Mouse (Mus musculus): ENCODE measurements around the gene Fam180a.

Gene Fam180a

GRCm38 (mm10) chr6:35309406-35309805, 16.5 kb downstream of the Fam180a start:
- DNase-seq (ENCODE audit: low spot score), result no peak

GRCm38 (mm10) chr6:35308037-35308436, 17.9 kb downstream of the Fam180a start, which contains the start of gene Slc13a4:
Slc13a4 (minus strand) TSS chr6:35308131.
- no peak for DNase-seq (ENCODE audit: low spot score)

- DNase-seq (ENCODE audit: low spot score), result no peak
Measured at GRCm38 (mm10) chr6:35307136-35307535, 18.8 kb downstream of the Fam180a start.

- DNase-seq (ENCODE audit: low spot score), result no peak
Measured at GRCm38 (mm10) chr6:35303355-35303900, 22.5 kb downstream of the Fam180a start.

DNA sequence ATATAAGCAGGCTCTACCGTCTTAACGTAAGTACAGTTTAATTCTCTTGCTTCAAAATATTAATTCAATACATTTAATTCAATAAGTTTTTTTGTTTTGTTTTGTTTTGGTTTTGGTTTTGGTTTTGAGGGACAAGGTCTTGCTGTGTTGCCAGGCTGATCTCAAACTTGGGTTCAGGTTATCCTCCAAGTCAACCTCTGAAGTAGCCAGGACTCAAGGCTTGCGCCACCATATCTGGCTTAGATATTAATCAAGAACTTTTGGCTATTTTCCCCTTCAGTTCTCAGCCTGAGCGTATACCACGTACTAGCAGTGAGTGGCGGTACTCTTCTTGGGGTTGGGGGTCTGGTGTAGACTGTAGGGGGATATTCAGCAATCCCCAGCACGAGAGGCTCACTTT, 23.4 kb downstream of the Fam180a start:
- DNase-seq (ENCODE audit: low spot score), result no peak

GRCm38 (mm10) chr6:35298323-35298722, 27.6 kb downstream of the Fam180a start:
- DNase-seq (ENCODE audit: low spot score), result no peak

- no peak for DNase-seq (ENCODE audit: low spot score)
Measured at GRCm38 (mm10) chr6:35297516-35298227, 28.3 kb downstream of the Fam180a start.

DNA sequence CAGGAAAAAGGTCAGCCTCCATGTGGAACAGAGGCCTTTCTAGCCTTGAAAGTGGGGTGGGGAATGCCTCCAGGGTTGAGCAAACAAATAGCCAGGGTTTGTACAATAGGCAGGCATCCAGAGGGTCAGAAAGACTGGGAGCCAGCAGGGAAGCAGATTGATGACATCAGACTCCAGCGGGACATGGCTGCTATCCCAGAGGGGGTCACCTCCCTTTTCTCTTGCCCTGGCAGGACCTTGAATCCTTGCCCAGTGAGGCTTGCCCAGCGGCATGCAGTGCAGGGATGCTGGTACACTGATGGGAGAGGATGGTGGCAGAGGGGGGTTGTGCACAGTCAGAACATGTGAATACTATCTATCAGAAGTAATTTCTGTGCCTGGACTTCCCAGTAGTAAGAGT, 28.9 kb downstream of the Fam180a start:
- DNase-seq (ENCODE audit: low spot score), result peak; percentile 26

DNA sequence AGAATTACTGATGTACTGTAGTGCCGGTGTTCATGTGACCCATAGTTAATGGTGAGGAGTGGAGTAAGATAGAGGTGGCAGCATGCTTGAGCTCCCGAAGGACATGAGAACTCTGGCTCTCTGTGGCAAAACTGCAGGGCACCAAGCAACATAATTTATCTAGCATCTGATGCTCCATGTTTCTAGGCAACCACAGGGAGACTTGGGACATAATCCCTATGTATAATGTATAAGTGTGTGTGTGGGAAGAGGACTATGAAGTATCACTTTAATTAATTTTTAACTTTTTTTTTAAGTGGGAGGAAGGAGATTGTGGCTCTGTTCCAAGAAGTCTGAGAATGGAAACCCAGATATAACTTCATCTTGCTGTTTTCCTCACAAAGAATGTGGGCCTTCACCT, 31.0 kb downstream of the Fam180a start:
- no peak for DNase-seq (ENCODE audit: low spot score)

DNA sequence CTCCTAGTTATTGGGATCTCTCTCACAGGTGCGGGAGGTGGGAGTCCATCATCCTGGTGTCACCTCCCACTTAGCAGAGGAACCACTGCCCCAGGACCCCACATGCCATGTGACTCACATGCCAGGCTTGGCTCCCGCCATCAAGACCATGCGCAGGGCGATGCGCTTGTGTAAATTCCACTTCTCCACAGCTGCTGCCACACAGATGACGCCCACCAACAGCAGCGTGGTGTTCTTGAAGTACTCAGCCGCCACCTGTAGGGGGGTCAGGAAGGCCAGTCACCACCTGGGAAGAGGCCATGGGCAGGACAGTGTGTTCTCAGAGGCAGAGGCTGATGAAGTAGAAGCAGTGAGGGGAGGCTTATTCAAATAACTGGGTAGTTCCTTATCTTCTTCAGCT, 36.3 kb downstream of the Fam180a start:
- no peak for DNase-seq (ENCODE audit: low spot score)

DNA sequence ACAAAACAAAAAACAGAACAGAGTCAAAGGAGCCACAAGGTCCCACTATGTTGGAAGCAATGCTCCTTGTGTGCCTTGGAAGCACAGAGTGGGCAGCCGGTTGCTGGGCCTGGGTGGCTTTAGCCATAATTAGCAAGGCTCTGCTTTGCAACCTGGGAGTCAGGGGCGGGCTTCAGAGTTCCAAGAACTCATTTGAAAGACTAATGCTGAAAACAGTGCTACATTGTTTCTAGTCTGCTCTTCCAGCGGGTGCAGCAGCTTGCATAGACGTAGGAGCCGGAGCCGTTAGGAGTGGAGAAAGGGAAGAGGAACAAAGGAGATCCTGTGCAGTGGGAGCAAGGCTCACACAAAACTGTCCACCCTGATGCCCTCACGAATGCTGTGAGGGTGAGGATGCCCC, 37.0 kb downstream of the Fam180a start:
- DNase-seq (ENCODE audit: low spot score), result no peak

DNA sequence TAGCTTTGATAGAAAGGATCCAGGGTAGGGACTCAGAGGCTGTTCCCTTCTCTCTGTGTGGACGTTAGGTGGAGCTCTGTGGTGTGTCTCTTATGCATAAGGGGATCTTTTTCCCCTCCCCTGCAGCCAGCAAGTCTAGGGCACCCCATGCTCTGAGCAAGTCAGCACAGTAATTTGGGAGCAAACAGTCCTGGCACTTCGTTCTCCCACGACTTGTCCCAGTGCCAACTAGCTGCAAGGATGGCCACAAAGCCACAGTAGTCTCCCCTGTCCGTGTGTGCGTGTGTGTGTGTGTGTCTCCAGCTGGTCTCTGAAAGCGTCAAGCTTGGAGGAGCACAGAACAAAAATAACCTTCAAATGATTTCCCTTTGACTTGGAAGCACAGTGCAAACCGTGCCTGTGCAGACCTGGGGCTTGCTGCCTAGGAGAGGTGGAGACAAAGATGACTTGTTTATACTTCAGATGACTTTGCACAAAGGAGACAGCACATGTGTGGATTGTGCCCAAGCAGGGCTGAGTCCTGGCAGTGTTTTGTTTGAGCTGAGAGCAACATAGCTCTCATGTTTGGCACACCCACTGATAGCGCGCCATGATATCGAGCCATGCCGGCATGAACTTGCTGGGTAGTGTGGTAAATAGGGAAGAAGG, 37.7 kb downstream of the Fam180a start:
- peak; percentile 52 for DNase-seq (ENCODE audit: low spot score)

GRCm38 (mm10) chr6:35279306-35279705, 46.6 kb downstream of the Fam180a start:
- DNase-seq (ENCODE audit: low spot score), result no peak

GRCm38 (mm10) chr6:35277903-35278587, 47.9 kb downstream of the Fam180a start:
- DNase-seq (ENCODE audit: low spot score), result no peak

DNA sequence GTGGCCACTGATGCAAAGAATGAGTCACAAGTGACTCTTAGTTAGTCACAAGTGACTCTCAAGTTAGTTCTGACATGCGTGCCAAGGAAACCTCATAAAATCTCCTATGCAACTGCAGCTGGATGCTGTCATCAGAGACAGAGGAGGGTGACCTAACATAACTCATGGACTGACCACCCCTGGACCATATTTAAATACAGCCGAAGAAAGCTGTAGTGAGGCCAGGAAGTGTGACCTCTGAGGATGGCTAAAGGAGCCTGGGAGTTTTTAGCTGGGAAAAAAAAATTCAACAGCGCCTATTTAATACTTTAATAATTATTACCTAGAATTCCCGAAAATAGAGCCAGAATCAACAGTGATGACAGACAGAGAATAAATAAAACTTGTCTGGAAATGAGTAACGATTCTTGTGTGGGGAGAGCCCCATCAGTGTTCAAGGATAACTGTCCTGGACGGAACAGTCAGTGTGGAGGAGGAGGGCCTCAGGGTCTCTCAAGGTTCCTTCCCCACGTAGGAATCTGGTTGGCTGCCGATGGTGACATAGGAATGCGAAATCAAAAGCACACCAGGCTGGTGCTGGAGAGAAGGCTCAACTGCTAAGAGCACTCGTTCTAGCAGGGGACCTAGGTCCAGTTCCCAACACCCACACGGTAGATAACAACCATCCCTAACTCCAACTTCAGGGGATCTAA, 52.4 kb downstream of the Fam180a start:
- DNase-seq (ENCODE audit: low spot score), result no peak

DNA sequence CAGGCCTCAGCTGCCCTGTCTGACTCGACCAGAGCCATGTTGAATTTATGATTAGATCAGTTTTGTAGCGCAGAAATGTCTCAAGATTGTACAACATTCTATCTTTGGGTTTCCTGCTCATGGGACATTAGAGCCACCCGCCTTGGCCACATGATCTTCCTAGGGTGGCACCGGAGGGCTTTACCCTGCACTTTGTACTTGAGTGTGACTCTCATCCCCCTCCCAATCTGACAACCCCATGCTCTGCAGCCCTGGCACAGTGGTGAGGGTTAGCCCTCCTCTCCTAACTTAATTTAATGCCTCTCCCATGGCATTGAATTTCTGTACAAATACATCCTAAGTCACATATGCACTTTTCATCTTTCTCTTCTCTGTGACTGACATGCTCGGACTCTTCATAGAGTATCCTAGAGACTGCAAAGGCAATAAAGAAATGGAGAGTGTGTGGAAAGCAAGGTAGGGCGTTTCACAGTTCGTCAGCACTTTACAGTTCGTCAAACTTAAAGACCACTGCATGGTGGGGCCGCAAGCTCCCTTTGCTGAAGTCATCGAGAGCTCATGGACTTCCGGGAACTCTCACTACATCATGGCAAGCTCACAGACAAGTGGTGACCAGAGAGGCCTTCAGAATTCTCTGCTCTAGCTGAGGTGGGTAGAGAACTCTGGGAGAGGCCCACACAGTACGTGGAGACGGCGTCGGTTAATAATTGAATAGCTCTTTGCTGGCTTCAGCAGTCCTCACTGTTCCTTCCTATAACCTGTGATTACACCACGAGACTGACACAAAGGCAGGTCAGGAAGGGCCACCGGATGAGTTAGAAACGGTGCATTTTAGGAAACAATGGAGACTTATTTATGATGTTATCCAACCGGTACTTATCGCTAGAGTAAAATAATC, 53.8 kb downstream of the Fam180a start:
- no peak for DNase-seq (ENCODE audit: low spot score)

- no peak for DNase-seq (ENCODE audit: low spot score)
Measured at GRCm38 (mm10) chr6:35271094-35271855, 54.7 kb downstream of the Fam180a start.

DNA sequence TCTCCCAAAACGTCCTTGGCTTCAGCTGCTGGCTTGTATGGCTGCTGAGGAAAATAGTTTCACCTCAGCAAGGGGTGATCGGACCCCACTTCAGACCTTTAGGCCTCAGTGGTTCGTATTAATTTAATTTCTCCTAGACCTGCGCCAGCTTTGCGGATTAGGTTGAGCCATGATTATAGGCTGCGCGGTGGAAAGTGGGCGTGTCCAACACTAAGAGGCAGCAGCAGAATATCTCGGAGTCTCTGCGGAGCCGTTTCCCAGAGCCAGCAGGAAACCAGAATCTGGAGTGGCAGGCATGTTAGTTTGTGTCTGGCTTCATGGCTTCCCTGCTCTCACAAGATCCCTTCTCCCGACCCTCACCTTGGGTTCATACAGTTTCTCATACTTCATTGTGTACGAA, 56.3 kb downstream of the Fam180a start:
- no peak for DNase-seq (ENCODE audit: low spot score)

DNA sequence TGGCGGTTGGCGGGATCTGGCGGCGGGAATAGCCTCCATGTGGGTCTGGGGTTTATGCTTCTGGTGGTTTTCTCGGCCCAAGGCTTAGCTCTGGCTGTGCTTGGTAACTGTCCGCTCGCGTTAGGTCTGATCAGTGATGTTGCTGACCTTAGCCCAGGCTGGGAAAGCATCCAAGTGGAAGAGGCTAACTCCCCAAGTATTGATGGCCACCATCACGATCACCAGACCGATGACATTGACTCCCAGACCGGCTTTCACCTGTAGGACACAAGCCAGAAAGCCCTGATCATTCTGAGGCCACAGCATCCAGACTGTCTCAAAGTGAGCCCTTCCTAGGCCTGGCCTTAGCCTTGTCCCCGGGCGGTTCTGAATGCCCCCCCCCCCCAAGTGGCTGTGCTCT, 57.2 kb downstream of the Fam180a start:
- DNase-seq (ENCODE audit: low spot score), result no peak

- no peak for DNase-seq (ENCODE audit: low spot score)
Measured at GRCm38 (mm10) chr6:35265580-35266278, 60.2 kb downstream of the Fam180a start.
